Mouse (Mus musculus) brown adipose tissue, adult 24 weeks (tissue): ENCODE measurements around the gene Rbm24. TPM values are rescaled to one million over a fixed set of nuclear protein-coding genes. Genes with fewer than 3 reads are reported as not detected.

ENCODE experiments used
- H3K27ac ChIP-seq: fragments of 200-500 bp; replicated peaks from 2 replicates; pipeline ENCODE4 v1.5.1; 2012; ENCODE audit warnings: low read depth, mild to moderate bottlenecking, low read length
- H3K4me1 ChIP-seq: fragments of 200-500 bp; 2 replicates; pipeline ENCODE4 v1.6.1; 2012; ENCODE audit warnings: low read length, mixed read lengths; ENCODE audit not compliant: control insufficient read depth, insufficient read depth, insufficient read length
- H3K4me3 ChIP-seq: fragments of 200-500 bp; 2 replicates; pipeline ENCODE4 v1.5.1; 2012; ENCODE audit warnings: low read depth, mild to moderate bottlenecking, low read length, moderate library complexity; ENCODE audit not compliant: insufficient read depth
- polyA plus RNA-seq: library from polyadenylated mRNA; stranded (reverse); fragments of >200 nt; gene quantifications from 2 replicates; pipeline ENCODE4 v1.2.4, GENCODE M21; 2012; ENCODE audit not compliant: missing spikeins, insufficient read depth, insufficient read length

The Rbm24 gene
- polyA plus RNA-seq, 1 experiment, result 3.7 TPM

- H3K4me3 ChIP-seq, result no peak overlapping the region
- no peaks in the 10 kb centered on the region for H3K4me1 ChIP-seq
- no peak overlapping the region for H3K27ac ChIP-seq
These were observed 45.5 kb downstream of the Rbm24 start for GRCm38 (mm10) chr13:46463764-46464163.

DNA sequence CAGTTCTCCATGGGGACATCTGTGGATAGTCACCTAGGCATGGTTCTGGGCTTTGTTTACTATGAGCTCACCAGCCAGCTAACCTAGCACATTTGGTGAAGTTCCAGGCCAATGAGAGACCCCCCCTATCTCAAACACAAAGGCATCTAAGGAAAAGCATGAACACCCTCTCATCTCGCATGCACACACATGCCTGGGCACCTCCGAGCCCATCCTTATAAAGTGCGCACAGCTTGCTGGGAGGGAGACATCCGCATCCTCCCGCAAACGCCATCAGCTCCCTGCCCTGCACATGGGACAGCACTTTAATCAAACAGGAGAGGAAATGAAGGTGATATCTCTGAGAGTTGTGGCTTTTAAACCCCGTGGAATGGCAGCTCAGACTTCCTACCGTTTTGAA, 50.0 kb downstream of the Rbm24 start:
- Histone ChIP-seq H3K27ac (no peak overlapping the region), H3K4me1 (no peaks in the 10 kb centered on the region), H3K4me3 (no peak overlapping the region)

DNA sequence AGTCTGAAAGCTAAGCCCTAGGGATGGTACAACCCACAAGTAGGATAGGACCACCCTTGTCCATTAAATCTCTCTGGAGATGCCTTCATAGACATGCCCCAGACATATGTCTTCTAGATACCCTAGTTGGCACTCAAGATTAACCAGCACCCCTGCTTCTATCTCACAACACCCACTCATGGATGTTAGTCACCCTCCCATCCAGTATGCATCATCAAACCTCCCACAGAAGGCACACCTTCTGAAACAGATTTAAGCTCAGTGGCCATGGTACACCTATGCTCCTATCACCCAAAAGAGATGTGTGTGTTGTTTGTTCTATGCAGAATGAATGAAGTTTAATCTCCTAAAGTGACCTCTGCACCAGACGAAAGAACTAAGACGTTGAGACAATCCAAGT, 51.3 kb downstream of the Rbm24 start:
- H3K4me3 ChIP-seq, result no peak overlapping the region
- H3K27ac ChIP-seq, result no peak overlapping the region
- H3K4me1 ChIP-seq, result no peaks in the 10 kb centered on the region

Other genes starting within 250 kb of the Rbm24 start
- 1.0 TPM in 1 of 2 replicates, not detected in the other for gene Stmnd1, start 144.7 kb upstream of the Rbm24 start, polyA plus RNA-seq
- gene Cap2, start 83.4 kb downstream of the Rbm24 start, polyA plus RNA-seq, result 2.2 and 4.9 TPM in 2 replicates